Mouse (Mus musculus) G1E (cell line): Measurements from ENCODE around the gene Dusp8. TPM values are rescaled to one million over a fixed set of nuclear protein-coding genes. Genes with fewer than 3 reads are reported as not detected.

ENCODE experiments used
- ATAC-seq: 2 replicates; pipeline ENCODE4 v1.8.0; 2016; ENCODE audit warnings: mild to moderate bottlenecking; ENCODE audit not compliant: insufficient number of reproducible peaks, poor library complexity, low FRiP score, severe bottlenecking; ENCODE audit errors: extremely low read depth
- DNase-seq: peaks from one replicate; pipeline ENCODE4 v3.0.0; 2012; ENCODE audit warnings: low spot score
- H3K27me3 ChIP-seq: 2 replicates; pipeline ENCODE4 v1.6.1; 2012; ENCODE audit warnings: mild to moderate bottlenecking, low read length, inconsistent platforms; ENCODE audit not compliant: insufficient read depth
- H3K36me3 ChIP-seq: replicated peaks from 2 replicates; pipeline ENCODE3; 2012; ENCODE audit warnings: mild to moderate bottlenecking, inconsistent platforms
- H3K4me1 ChIP-seq: 2 replicates; pipeline ENCODE4 v1.6.1; 2012; ENCODE audit warnings: low read depth, low read length, inconsistent platforms, mixed read lengths; ENCODE audit not compliant: insufficient read depth
- H3K4me3 ChIP-seq: 2 replicates; pipeline ENCODE4 v1.5.1; 2012; ENCODE audit warnings: low read depth, mild to moderate bottlenecking, inconsistent platforms, low read length, moderate library complexity, mixed read lengths
- H3K9me3 ChIP-seq: replicated peaks from 2 replicates; pipeline ENCODE4 v1.6.1; 2012; ENCODE audit warnings: inconsistent platforms
- CTCF ChIP-seq: IDR thresholded peaks from 2 replicates; pipeline ENCODE4 v1.5.1; 2012; ENCODE audit warnings: low read depth, low read length, inconsistent platforms, mixed read lengths
- GATA1 ChIP-seq: IDR thresholded peaks from 2 replicates; pipeline ENCODE4 v1.6.1; 2012; ENCODE audit warnings: borderline replicate concordance, low read length, inconsistent platforms, mixed read lengths
- GATA2 ChIP-seq: IDR thresholded peaks from 2 replicates; pipeline ENCODE4 v1.6.1; 2012; ENCODE audit warnings: low read depth, low read length, inconsistent platforms, borderline replicate concordance
- POLR2AphosphoS5 ChIP-seq: IDR thresholded peaks from 2 replicates; pipeline ENCODE4 v1.6.1; 2012; ENCODE audit warnings: low read depth, low read length, inconsistent platforms; ENCODE audit not compliant: insufficient replicate concordance
- TAL1 ChIP-seq: conservative IDR thresholded peaks from 2 replicates; pipeline ENCODE4 v1.6.1; 2012; ENCODE audit warnings: low read depth, low read length, inconsistent platforms, mixed read lengths
- polyA plus RNA-seq: library from polyadenylated mRNA; stranded (reverse); fragments of >175 nt; gene quantifications from 2 replicates; pipeline ENCODE4 v1.2.3, GENCODE M21; 2012
- total RNA-seq, 2 experiments: library from RNA; stranded (forward) in 1 of 2; stranded (reverse) in 1 of 2; fragments of 200-1000 nt in 1 of 2; fragments of >200 nt in 1 of 2; fragmentation: Nextera tagmentation in 1 of 2; gene quantifications; 2 replicates each; pipeline ENCODE4 v1.2.3; 2014 to 2017

Gene Dusp8
- total and polyA plus RNA-seq, 3 experiments = 0.11 to 2.0 TPM; not detected in 1

GRCm38 (mm10) chr7:142040756-142041155 is 54.9 kb downstream of the Dusp8 start:
- Histone ChIP-seq H3K4me3 (no peak overlapping the region), H3K9me3 (no peaks in the 10 kb centered on the region), H3K4me1 (no peaks in the 10 kb centered on the region), H3K27me3 (no peaks in the 10 kb centered on the region), H3K36me3 (peaks cover 77% of the 10 kb centered on the region)
- no peak for TF ChIP-seq TAL1
- no peak for TF ChIP-seq CTCF
- no peak for TF ChIP-seq POLR2AphosphoS5
- no peak for DNase-seq
- ATAC-seq = no peak

GRCm38 (mm10) chr7:142037553-142038170 is 58.0 kb downstream of the Dusp8 start:
- DNase-seq = peak; percentile 39
- Histone ChIP-seq H3K9me3 (no peaks in the 10 kb centered on the region), H3K36me3 (peaks cover 81% of the 10 kb centered on the region), H3K27me3 (no peaks in the 10 kb centered on the region), H3K4me3 (no peak overlapping the region), H3K4me1 (peaks cover 5% of the 10 kb centered on the region; the same call in 1 of the 2 replicates)
- TF ChIP-seq TAL1 = no peak
- no peak for TF ChIP-seq GATA1
- TF ChIP-seq POLR2AphosphoS5 = no peak
- peak; percentile 83 for TF ChIP-seq CTCF
- no peak for TF ChIP-seq GATA2
- ATAC-seq = peak; percentile 63; the same call in 1 of the 2 replicates

- DNase-seq (no peak), ATAC-seq (no peak)
- Histone ChIP-seq H3K36me3 (peaks cover 77% of the 10 kb centered on the region), H3K4me3 (no peak overlapping the region), H3K27me3 (no peaks in the 10 kb centered on the region), H3K4me1 (peaks cover 5% of the 10 kb centered on the region; the same call in 1 of the 2 replicates), H3K9me3 (no peaks in the 10 kb centered on the region)
- TF ChIP-seq GATA1 (no peak), CTCF (no peak), TAL1 (no peak), GATA2 (no peak), POLR2AphosphoS5 (no peak)
Measured at GRCm38 (mm10) chr7:142035048-142035811, 60.4 kb downstream of the Dusp8 start.

GRCm38 (mm10) chr7:142034198-142034597 is 61.4 kb downstream of the Dusp8 start:
- Histone ChIP-seq H3K36me3 (peaks cover 71% of the 10 kb centered on the region), H3K4me3 (no peak overlapping the region), H3K4me1 (peaks cover 5% of the 10 kb centered on the region; the same call in 1 of the 2 replicates), H3K27me3 (no peaks in the 10 kb centered on the region), H3K9me3 (no peaks in the 10 kb centered on the region)
- ATAC-seq = no peak
- no peak for DNase-seq
- no peak for TF ChIP-seq GATA1
- no peak for TF ChIP-seq TAL1
- TF ChIP-seq GATA2 = no peak
- no peak for TF ChIP-seq CTCF
- no peak for TF ChIP-seq POLR2AphosphoS5

GRCm38 (mm10) chr7:142030073-142030472 is 65.6 kb downstream of the Dusp8 start:
- H3K27me3 ChIP-seq = no peaks in the 10 kb centered on the region
- peaks cover 56% of the 10 kb centered on the region for H3K36me3 ChIP-seq
- H3K9me3 ChIP-seq = no peaks in the 10 kb centered on the region
- H3K4me3 ChIP-seq = no peak overlapping the region
- no peak for ATAC-seq
- peaks cover 5% of the 10 kb centered on the region; the same call in 1 of the 2 replicates for H3K4me1 ChIP-seq
- TF ChIP-seq GATA1 (no peak), TAL1 (no peak), CTCF (no peak), GATA2 (no peak), POLR2AphosphoS5 (no peak)
- no peak for DNase-seq

Other genes with a start within 250 kb of the Dusp8 start
- gene Tollip, start 177.3 kb downstream of the Dusp8 start, total RNA-seq (2014; fragmentation: Nextera tagmentation) = 49.4 and 55.5 TPM in 2 replicates
- 51.9 and 52.6 TPM in 2 replicates for gene Tollip, start 177.3 kb downstream of the Dusp8 start, total RNA-seq (2017)
- gene Tollip, start 177.3 kb downstream of the Dusp8 start, polyA plus RNA-seq = 53.6 and 62.7 TPM in 2 replicates
- not detected in 2 replicates for gene Brsk2, start 146.1 kb downstream of the Dusp8 start, total RNA-seq (2014; fragmentation: Nextera tagmentation)
- 0.05 TPM in 1 of 2 replicates, not detected in the other for gene Brsk2, start 146.1 kb downstream of the Dusp8 start, total RNA-seq (2017)
- gene Brsk2, start 146.1 kb downstream of the Dusp8 start, polyA plus RNA-seq = not detected in 2 replicates
- 23.3 and 25.9 TPM in 2 replicates for gene Mob2, start 34.8 kb downstream of the Dusp8 start, total RNA-seq (2014; fragmentation: Nextera tagmentation)
- gene Mob2, start 34.8 kb downstream of the Dusp8 start, total RNA-seq (2017) = 33.9 and 41.5 TPM in 2 replicates
- 36.3 and 37.1 TPM in 2 replicates for gene Mob2, start 34.8 kb downstream of the Dusp8 start, polyA plus RNA-seq
- gene Gm45618, start 24.9 kb upstream of the Dusp8 start, total RNA-seq (2014; fragmentation: Nextera tagmentation) = not detected in 2 replicates
- not detected in 2 replicates for gene Gm45618, start 24.9 kb upstream of the Dusp8 start, total RNA-seq (2017)
- not detected in 2 replicates for gene Gm45618, start 24.9 kb upstream of the Dusp8 start, polyA plus RNA-seq
- not detected in 2 replicates for gene Gm39115, start 40.2 kb upstream of the Dusp8 start, total RNA-seq (2014; fragmentation: Nextera tagmentation)
- gene Gm39115, start 40.2 kb upstream of the Dusp8 start, total RNA-seq (2017) = not detected in 2 replicates
- gene Gm39115, start 40.2 kb upstream of the Dusp8 start, polyA plus RNA-seq = not detected in 2 replicates
- not detected in 2 replicates for gene Gm45337, start 48.8 kb upstream of the Dusp8 start, total RNA-seq (2014; fragmentation: Nextera tagmentation)
- gene Gm45337, start 48.8 kb upstream of the Dusp8 start, total RNA-seq (2017) = not detected in 2 replicates
- not detected in 2 replicates for gene Gm45337, start 48.8 kb upstream of the Dusp8 start, polyA plus RNA-seq
- not detected in 2 replicates for gene Gm29735, start 61.3 kb upstream of the Dusp8 start, total RNA-seq (2014; fragmentation: Nextera tagmentation)
- gene Gm29735, start 61.3 kb upstream of the Dusp8 start, total RNA-seq (2017) = not detected in 2 replicates
- not detected in 2 replicates for gene Gm29735, start 61.3 kb upstream of the Dusp8 start, polyA plus RNA-seq
- not detected in 2 replicates for gene Gm4553, start 69.9 kb upstream of the Dusp8 start, total RNA-seq (2014; fragmentation: Nextera tagmentation)
- not detected in 2 replicates for gene Gm4553, start 69.9 kb upstream of the Dusp8 start, total RNA-seq (2017)
- not detected in 2 replicates for gene Gm4553, start 69.9 kb upstream of the Dusp8 start, polyA plus RNA-seq
- not detected in 2 replicates for gene Krtap5-2, start 80.2 kb upstream of the Dusp8 start, total RNA-seq (2014; fragmentation: Nextera tagmentation)
- 0.12 TPM in 1 of 2 replicates, not detected in the other for gene Krtap5-2, start 80.2 kb upstream of the Dusp8 start, total RNA-seq (2017)
- not detected in 2 replicates for gene Krtap5-2, start 80.2 kb upstream of the Dusp8 start, polyA plus RNA-seq
- not detected in 2 replicates for gene Gm10153, start 94.5 kb upstream of the Dusp8 start, total RNA-seq (2014; fragmentation: Nextera tagmentation)
- not detected in 2 replicates for gene Gm10153, start 94.5 kb upstream of the Dusp8 start, total RNA-seq (2017)
- gene Gm10153, start 94.5 kb upstream of the Dusp8 start, polyA plus RNA-seq = not detected in 2 replicates
- gene Krtap5-3, start 105.5 kb upstream of the Dusp8 start, total RNA-seq (2014; fragmentation: Nextera tagmentation) = not detected in 2 replicates
- gene Krtap5-3, start 105.5 kb upstream of the Dusp8 start, total RNA-seq (2017) = not detected in 2 replicates
- gene Krtap5-3, start 105.5 kb upstream of the Dusp8 start, polyA plus RNA-seq = not detected in 2 replicates
- gene Gm7579, start 116.0 kb upstream of the Dusp8 start, total RNA-seq (2014; fragmentation: Nextera tagmentation) = not detected in 2 replicates
- not detected in 2 replicates for gene Gm7579, start 116.0 kb upstream of the Dusp8 start, total RNA-seq (2017)
- gene Gm7579, start 116.0 kb upstream of the Dusp8 start, polyA plus RNA-seq = not detected in 2 replicates
- gene Krtap5-5, start 134.1 kb upstream of the Dusp8 start, total RNA-seq (2014; fragmentation: Nextera tagmentation) = not detected in 2 replicates
- not detected in 2 replicates for gene Krtap5-5, start 134.1 kb upstream of the Dusp8 start, total RNA-seq (2017)
- not detected in 2 replicates for gene Krtap5-5, start 134.1 kb upstream of the Dusp8 start, polyA plus RNA-seq
- gene Gm40460, start 145.2 kb upstream of the Dusp8 start, total RNA-seq (2014; fragmentation: Nextera tagmentation) = not detected in 2 replicates
- gene Gm40460, start 145.2 kb upstream of the Dusp8 start, total RNA-seq (2017) = not detected in 2 replicates
- not detected in 2 replicates for gene Gm40460, start 145.2 kb upstream of the Dusp8 start, polyA plus RNA-seq
- not detected in 2 replicates for gene Gm2431, start 162.5 kb upstream of the Dusp8 start, total RNA-seq (2014; fragmentation: Nextera tagmentation)
- not detected in 2 replicates for gene Gm2431, start 162.5 kb upstream of the Dusp8 start, total RNA-seq (2017)
- gene Gm2431, start 162.5 kb upstream of the Dusp8 start, polyA plus RNA-seq = not detected in 2 replicates
- not detected in 2 replicates for gene Gm4559, start 178.5 kb upstream of the Dusp8 start, total RNA-seq (2014; fragmentation: Nextera tagmentation)
- not detected in 2 replicates for gene Gm4559, start 178.5 kb upstream of the Dusp8 start, total RNA-seq (2017)
- gene Gm4559, start 178.5 kb upstream of the Dusp8 start, polyA plus RNA-seq = not detected in 2 replicates
- gene Krtap5-1, start 201.3 kb upstream of the Dusp8 start, total RNA-seq (2014; fragmentation: Nextera tagmentation) = not detected in 2 replicates
- gene Krtap5-1, start 201.3 kb upstream of the Dusp8 start, total RNA-seq (2017) = not detected in 2 replicates
- gene Krtap5-1, start 201.3 kb upstream of the Dusp8 start, polyA plus RNA-seq = not detected in 2 replicates
- not detected in 2 replicates for gene Krtap5-4, start 207.7 kb upstream of the Dusp8 start, total RNA-seq (2014; fragmentation: Nextera tagmentation)
- gene Krtap5-4, start 207.7 kb upstream of the Dusp8 start, total RNA-seq (2017) = not detected in 2 replicates
- not detected in 2 replicates for gene Krtap5-4, start 207.7 kb upstream of the Dusp8 start, polyA plus RNA-seq